In genomic region chr3:61361338-61361737, GRCm38 (mm10) we compare ENCODE assay signal across 8 mouse cellular contexts. TPM values are rescaled to one million over a fixed set of nuclear protein-coding genes. Genes with fewer than 3 reads are reported as not detected.
A peak's percentile ranks its signal among the peaks of the same experiment; 100 is the strongest.
DNase-seq lines count a peak whose midpoint lies in the region; ATAC-seq and TF ChIP-seq lines count a peak whose summit lies in the region.

TSS of gene Rap2b (plus strand) at chr3:61361638.

- H3K27me3 ChIP-seq in heart, embryonic 16.5 days (ENCODE audit: control insufficient read depth, insufficient read depth, low read length): no peaks in the 10 kb centered on the region
- no peaks in the 10 kb centered on the region for H3K27me3 ChIP-seq in ES-Bruce4 (ENCODE audit: control insufficient read depth, insufficient read depth, low read length, poor library complexity, severe bottlenecking)
- H3K27me3 ChIP-seq in forebrain, embryonic 14.5 days (replicated peaks; ENCODE audit: control insufficient read depth, insufficient read depth, low read length): no peaks in the 10 kb centered on the region
- no peaks in the 10 kb centered on the region for H3K27me3 ChIP-seq in limb, embryonic 13.5 days

- peak within 1 kb of the TSS; percentile 96 for H3K4me2 ChIP-seq in heart, embryonic 16.5 days (ENCODE audit: low read depth, low read length)
- peak within 1 kb of the TSS; percentile 87; the same call in 1 of the 2 replicates for H3K4me2 ChIP-seq in forebrain, embryonic 14.5 days (ENCODE audit: low read length)
- peak within 1 kb of the TSS; percentile 87; the same call in 1 of the 2 replicates for H3K4me2 ChIP-seq in limb, embryonic 13.5 days (replicated peaks)

- no peak within 1 kb of the TSS for H3K9ac ChIP-seq in heart, embryonic 16.5 days (ENCODE audit: low read length)
- H3K9ac ChIP-seq in ES-Bruce4 (ENCODE audit: low read depth, poor library complexity, severe bottlenecking): peak within 1 kb of the TSS; percentile 92
- no peak within 1 kb of the TSS for H3K9ac ChIP-seq in forebrain, embryonic 14.5 days (ENCODE audit: low read length)
- no peak within 1 kb of the TSS for H3K9ac ChIP-seq in limb, embryonic 13.5 days

- WGBS in heart, embryonic 16.5 days: 74% methylated on average over 1 of the region's 1 CpGs
- 90% methylated on average over 1 of the region's 1 CpGs for WGBS in forebrain, embryonic 14.5 days
- 90% methylated on average over 1 of the region's 1 CpGs for WGBS in limb, embryonic 13.5 days

- H3K36me3 ChIP-seq in heart, embryonic 16.5 days (ENCODE audit: control insufficient read depth, insufficient read depth): no peaks in the 10 kb centered on the region
- H3K36me3 ChIP-seq in ES-Bruce4 (ENCODE audit: control insufficient read depth, insufficient read depth, low read length, poor library complexity, severe bottlenecking): no peaks in the 10 kb centered on the region
- no peaks in the 10 kb centered on the region for H3K36me3 ChIP-seq in forebrain, embryonic 14.5 days (ENCODE audit: control insufficient read depth, insufficient read depth, low read length)
- no peaks in the 10 kb centered on the region for H3K36me3 ChIP-seq in limb, embryonic 13.5 days

- TF ChIP-seq CTCF in ES-Bruce4 (IDR thresholded peaks at IDR 0.05; ENCODE audit: low read depth, low read length): no peak

- TF ChIP-seq POLR2A in ES-Bruce4 (IDR thresholded peaks at IDR 0.05; ENCODE audit: insufficient read depth, low read length): no peak

- no peak for TF ChIP-seq EP300 in ES-Bruce4 (IDR thresholded peaks at IDR 0.05; ENCODE audit: insufficient read depth, low read depth, low read length)

- H3K4me3 ChIP-seq in heart, embryonic 16.5 days (ENCODE audit: low read length): no peak within 1 kb of the TSS
- H3K4me3 ChIP-seq in ES-Bruce4 (ENCODE audit: low read depth, low read length): no peak within 1 kb of the TSS
- no peak within 1 kb of the TSS for H3K4me3 ChIP-seq in forebrain, embryonic 14.5 days (ENCODE audit: low read depth, low read length)
- peak within 1 kb of the TSS; percentile 89 for H3K4me3 ChIP-seq in limb, embryonic 13.5 days

- H3K27ac ChIP-seq in heart, embryonic 16.5 days (ENCODE audit: low read length): no peak within 1 kb of the TSS
- peak within 1 kb of the TSS; percentile 99; the same call in 1 of the 2 replicates for H3K27ac ChIP-seq in ES-Bruce4 (ENCODE audit: insufficient read depth, low read length)
- H3K27ac ChIP-seq in forebrain, embryonic 14.5 days (ENCODE audit: low read depth, low read length): no peak within 1 kb of the TSS
- no peak within 1 kb of the TSS for H3K27ac ChIP-seq in limb, embryonic 13.5 days

- peaks cover 10% of the 10 kb centered on the region for H3K4me1 ChIP-seq in heart, embryonic 16.5 days (ENCODE audit: control insufficient read depth, insufficient read depth, low read length)
- no peaks in the 10 kb centered on the region for H3K4me1 ChIP-seq in ES-Bruce4 (ENCODE audit: control insufficient read depth, insufficient read depth, low read length)
- no peaks in the 10 kb centered on the region for H3K4me1 ChIP-seq in forebrain, embryonic 14.5 days (ENCODE audit: control insufficient read depth, insufficient read depth, low read length)
- H3K4me1 ChIP-seq in limb, embryonic 13.5 days: peaks cover 13% of the 10 kb centered on the region

- no peak for DNase-seq in heart, adult 11 months
- no peak for DNase-seq in forebrain, embryonic 14.5 days (ENCODE audit: low spot score)
- no peak for DNase-seq in embryo, embryonic 10 days (ENCODE audit: low spot score)
- DNase-seq in spleen, postnatal 10 days (ENCODE audit: low spot score in 2 of 2): no peak

- ATAC-seq in heart, embryonic 16.5 days (replicated peaks; ENCODE audit: extremely low read depth, insufficient read depth, low FRiP score): no peak
- no peak for ATAC-seq in forebrain, embryonic 14.5 days
- no peak for ATAC-seq in limb, embryonic 13.5 days (ENCODE audit: low FRiP score, low read depth)
- no peak for ATAC-seq in granulocyte monocyte progenitor cell, adult 5-6 weeks (replicated peaks; ENCODE audit: poor library complexity, severe bottlenecking)

- no peaks in the 10 kb centered on the region for H3K9me3 ChIP-seq in heart, embryonic 16.5 days (replicated peaks; ENCODE audit: control insufficient read depth, low read length)
- no peaks in the 10 kb centered on the region for H3K9me3 ChIP-seq in ES-Bruce4 (replicated peaks; ENCODE audit: control insufficient read depth, insufficient read depth, low read length, poor library complexity, severe bottlenecking)
- no peaks in the 10 kb centered on the region for H3K9me3 ChIP-seq in forebrain, embryonic 14.5 days (replicated peaks; ENCODE audit: control insufficient read depth, low read length)
- H3K9me3 ChIP-seq in limb, embryonic 13.5 days: no peaks in the 10 kb centered on the region

RNA-seq across cellular contexts. Expression of gene Rap2b, which starts in this region (rescaled TPM):
- 5.0 and 5.4 TPM in 2 replicates for polyA plus RNA-seq in heart, embryonic 16.5 days (2015; fragmentation: Nextera tagmentation; extraction: Ambion mirVana)
- polyA plus RNA-seq in ES-Bruce4 (2011; ENCODE audit: insufficient read depth, insufficient read length, low read depth, missing spikeins): 25.1 and 25.5 TPM in 2 replicates
- polyA plus RNA-seq in forebrain, embryonic 14.5 days (2014; fragmentation: Nextera tagmentation; extraction: Ambion mirVana): 14.6 and 15.2 TPM in 2 replicates
- 12.7 and 12.8 TPM in 2 replicates for polyA plus RNA-seq in limb, embryonic 13.5 days (2015; fragmentation: Nextera tagmentation; extraction: Ambion mirVana)
- 4.0 and 5.2 TPM in 2 replicates for total RNA-seq in granulocyte monocyte progenitor cell, adult 5-6 weeks (2014; fragmentation: Nextera tagmentation)
- total RNA-seq in granulocyte monocyte progenitor cell, adult 5-6 weeks (2017): 8.1 and 10.5 TPM in 2 replicates
